Mouse (Mus musculus) kidney, postnatal 10 days (tissue): Measurements from ENCODE around the gene Adamtsl4.
"Not testable (repeated sequence)": the region's sequence is repeated elsewhere in the genome, so short reads cannot be mapped to it uniquely, and the experiment has no call there.

Experiments
- DNase-seq: peaks from one replicate; pipeline ENCODE4 v3.0.0; 2021; ENCODE audit warnings: mixed read lengths

Adamtsl4 gene

DNA sequence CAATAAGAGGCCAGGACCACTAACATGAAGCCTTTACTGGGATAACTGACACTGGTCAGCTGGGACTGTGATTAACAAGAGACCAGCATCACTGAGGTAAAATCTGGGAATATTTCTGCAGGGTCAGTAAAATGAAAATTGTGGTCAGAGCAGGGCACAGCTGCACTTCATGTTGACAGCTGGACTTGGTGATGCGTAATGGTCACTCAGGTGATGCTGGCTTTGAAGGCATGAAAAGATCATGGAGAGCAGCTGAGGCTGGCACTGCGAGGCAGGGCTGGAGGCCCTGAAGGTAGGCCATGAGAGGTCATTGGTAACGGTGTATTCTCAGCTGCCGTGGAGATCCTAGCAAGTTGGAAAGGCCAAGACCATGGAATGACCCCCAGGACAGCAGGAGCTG lies 10.6 kb upstream of the Adamtsl4 start:
- no peak for DNase-seq

DNA sequence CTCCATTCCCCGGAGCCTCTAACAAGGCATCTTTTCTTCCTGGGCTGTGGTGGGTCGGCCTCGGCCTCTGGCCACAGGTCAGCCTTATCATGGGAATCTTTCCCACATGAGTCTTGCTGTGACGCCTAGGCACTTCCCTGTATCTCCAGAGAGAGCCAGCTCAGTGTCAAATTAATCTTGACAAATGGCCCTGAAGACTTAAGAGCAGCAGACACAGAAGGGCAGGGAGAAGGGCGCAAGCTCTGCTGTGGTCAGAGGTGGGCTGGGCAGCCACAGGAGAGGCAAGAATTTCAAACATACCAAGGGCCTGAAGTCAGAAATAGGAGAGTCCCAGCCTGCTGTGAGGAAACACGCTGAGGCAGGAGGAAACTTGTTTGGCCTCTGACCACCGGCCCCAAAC lies 8.6 kb upstream of the Adamtsl4 start:
- peak; percentile 42 for DNase-seq

DNA sequence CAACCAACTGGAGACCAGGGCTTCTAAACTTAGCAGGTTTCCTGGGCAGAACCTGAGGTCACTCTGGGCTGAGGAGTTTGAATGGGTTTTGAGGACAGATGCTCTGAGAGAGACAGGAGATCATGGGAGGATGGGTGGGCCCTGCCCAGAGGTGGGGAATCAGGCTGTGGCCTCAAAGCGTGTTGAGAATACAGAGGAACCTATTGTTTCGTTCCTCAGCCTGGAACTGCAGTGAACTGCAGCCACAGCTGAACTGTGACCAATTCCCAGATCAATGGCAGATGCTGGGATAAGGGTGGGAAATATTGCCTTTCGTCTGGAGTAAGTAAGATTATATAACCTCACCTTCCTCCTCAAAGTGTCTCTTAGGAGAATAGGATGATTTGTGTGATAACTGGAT lies 8.1 kb upstream of the Adamtsl4 start:
- no peak for DNase-seq

DNA sequence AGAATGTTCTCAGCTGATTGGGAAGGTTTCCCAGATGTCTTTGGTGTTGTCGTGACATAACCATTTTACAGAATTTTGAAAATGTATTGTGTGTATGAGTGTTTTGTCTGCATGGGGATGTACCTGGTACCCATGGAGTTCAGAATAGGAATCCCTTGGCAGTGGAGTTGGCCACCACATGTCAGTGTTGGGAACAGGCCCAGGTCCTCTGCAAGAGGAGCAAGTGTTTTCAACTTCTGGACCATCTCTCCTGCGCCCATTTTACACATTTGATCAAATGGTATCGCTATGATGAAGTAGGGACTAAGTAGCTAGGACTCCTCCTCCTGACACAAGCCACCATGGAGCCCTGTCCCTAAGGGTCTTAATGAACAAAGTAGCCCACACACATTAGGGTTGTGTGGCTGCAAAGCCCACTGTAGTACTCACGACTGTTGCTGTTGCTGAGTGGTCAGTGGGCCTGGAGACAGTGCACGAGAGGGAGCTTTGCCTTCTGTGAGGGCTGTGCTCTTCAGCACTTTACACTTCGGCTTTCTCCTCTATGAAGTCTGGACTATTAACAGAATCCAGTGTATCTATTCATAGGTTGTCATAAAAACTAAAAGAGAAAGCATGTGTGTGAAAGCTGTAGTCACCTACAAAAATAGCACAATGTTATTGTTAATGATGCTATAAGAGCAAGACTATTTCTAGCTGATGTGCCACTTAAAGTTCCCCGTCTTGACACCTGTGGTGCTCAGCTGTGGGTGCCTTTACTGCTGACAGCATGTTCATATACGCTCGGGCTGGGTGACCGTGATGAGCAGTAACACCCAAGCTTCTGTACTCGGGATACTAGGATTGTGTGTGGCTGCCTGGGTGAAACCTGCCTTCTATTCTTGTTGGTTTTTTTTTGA lies 7.3 kb upstream of the Adamtsl4 start:
- no peak for DNase-seq

DNA sequence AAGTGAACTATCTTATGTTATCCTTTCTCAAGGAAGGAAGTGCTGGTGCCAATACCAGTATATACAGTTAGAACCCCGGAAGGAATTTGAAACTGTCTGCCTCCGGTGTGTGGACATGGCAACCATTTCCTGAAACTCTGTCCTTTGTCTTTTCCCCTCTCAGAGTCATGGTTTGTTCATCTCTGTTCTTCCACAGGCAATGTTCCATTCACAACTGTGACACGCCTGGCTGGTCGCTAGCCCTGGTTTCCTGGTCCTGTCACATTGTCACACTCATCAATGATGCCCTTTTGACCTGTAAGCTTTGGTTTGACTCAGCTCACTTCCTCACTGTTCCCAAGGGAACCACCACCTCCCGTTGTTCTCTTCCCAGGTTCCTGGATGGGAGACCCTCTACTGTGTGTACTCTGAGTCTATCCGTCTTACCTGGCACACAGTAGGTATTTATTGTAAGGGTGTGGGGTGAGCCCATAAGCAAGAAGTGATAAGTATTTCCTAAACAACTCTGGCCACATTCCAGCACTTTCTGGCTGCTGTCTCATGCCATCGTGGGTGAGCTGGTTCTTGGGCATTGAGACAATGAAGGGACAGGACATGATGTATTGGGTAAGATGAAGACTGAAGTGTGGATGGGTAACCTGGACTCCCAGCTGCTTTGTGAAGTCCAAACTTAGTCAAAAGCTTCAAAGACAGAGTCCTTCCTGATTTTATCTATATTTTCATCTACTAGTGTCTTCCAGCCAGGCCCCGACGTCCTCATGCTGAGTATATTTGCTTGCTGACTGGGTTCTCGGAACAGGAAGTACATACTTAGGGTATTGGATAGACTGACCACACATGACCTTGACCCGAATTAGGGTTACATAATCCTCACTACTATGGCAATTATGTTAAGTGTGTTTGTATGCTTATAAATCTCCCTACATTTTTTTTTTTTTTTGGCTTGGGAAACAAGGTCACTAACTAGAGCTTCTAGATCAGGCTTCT lies 6.4 kb upstream of the Adamtsl4 start:
- DNase-seq, result peak; percentile 27

DNA sequence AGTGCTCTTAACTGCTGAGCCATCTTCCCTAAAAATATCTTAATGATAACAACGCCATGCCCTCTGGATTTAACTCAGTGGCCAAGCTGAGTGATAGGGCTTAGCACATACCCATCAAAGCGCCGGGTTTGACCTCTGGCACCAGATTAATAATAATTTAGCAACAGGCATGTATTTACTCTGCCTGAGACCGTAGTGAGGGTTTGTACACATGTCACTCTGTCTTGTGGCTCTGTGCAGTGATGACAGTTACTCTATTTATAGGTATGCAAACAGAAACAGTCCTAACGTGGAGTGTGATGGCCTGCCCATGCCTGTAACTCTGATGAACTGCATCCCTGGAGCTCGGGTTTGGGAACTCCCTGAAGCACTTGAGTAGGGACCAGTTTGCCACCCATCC lies 5.0 kb upstream of the Adamtsl4 start:
- DNase-seq, result no peak

DNA sequence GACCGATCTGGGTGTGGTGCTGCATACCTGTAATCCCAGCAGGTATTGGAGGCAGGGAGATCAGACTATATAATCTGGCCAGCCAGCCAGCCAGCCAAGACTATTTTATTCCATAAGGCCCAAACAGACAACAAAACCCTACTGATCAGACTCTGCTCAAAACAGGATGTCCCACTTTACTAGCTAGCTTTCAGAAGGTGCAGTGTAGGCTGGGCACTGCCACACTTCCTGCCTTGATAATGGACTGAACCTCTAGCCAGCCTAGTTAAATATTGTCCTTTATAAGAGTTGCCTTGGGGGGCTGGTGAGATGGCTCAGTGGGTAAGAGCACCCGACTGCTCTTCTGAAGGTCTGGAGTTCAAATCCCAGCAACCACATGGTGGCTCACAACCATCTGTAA lies 2.8 kb upstream of the Adamtsl4 start:
- not testable (repeated sequence) for DNase-seq

DNA sequence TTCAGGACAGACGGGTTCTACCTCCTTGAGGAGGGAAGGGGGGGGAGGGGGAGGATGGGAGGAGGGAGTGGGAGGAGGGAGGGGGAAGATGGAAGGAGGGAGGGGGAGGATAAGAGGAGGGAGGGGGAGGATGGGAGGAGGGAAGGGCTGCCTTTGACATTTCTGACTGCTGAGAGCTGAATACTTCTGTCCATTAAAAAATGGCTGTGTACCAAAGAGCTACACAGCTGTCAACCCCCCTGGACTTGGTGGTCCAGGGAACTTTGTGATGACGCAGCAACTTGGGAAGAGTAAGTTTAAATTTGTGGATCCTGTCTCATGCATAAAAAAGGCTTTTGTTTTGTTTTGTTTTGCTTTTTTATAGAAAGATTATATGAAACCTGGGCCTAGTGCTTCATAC lies 2.2 kb upstream of the Adamtsl4 start:
- DNase-seq, result no peak

DNA sequence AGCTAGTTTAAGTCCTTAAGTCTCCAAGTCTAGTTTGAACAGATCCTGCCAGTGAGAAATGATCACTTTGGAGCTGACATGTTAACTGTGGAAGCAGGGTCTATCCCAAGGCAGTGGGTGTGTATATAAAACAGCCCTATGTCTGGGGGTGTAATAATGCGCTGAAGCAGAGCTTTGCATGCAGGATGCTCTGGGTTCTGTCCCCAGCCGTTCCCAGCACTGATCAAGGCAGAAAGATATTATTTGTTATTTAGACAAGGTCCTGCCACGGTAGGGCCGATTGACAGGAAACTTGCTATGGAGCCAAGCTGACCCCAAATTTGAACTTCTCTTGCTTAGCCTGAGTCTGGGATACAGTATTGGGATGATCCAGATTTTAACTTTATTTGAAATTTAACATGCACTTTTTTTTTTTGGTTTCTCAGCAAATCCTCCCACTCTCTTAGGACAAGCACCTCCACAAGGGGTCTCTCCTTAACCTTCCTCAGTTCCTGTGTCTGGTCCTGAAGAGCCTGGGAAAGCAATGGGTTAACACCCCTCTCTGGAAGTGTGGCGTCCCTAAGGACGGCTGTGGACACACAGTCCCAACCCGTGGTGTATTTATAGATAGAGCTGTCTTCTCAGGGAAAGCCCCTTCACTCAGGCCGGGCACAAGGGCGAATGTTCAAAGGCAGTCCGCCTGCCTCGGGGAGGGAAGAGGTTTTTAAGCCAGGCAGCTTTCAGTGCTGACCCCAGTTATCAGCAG lies 1.6 kb upstream of the Adamtsl4 start:
- peak; percentile 28 for DNase-seq

DNA sequence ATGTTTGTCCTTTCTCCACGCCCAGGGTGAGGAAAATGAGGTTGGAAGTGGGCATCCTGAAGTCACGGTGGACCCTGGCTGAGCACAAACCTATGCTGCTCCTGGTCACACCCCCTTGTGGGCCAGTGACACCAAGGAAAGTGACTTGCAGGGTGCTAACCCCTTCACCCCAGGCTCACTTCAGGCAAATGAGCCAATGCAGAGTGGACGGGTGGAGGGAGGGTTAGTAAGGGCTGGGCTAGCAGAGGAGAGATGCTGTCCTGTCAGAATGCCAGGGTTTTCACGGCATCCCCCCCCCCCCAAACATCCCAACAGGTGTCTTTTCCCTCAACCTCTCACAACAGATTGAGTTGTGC lies 571 bp downstream of the Adamtsl4 start:
- no peak for DNase-seq

DNA sequence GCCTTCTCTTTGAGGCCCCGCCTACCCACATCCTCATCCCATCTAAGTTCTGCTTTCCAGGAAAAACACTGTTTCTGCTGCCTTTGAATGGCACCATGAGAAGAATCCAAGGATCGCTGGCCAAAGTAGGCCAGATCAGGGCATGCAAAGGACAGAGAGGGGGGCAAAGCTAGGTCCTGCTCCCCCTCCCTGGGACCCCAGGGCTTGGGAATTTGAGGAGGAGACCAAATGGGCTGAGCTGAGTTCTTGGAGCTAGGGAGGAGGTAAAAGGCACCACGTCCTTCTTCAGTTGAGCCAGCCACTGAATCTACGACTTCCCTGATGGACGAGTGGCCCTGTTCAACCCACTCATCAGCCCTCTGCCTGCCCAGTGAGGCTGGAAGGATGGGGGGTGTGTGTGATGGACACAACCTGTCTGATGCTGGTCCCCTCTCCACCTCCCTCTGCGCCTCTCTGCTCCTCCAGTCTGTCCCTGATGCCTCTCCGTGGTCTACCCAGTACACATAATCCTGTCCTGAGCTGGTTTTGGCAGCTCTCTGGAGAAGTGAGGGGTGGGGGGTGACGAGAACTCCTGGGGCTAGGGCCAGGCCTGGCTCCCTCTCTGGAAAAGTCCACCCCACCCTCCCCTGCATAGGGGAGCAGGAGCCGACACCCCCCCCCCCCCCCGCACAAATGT lies 1.1 kb downstream of the Adamtsl4 start:
- DNase-seq, result no peak

DNA sequence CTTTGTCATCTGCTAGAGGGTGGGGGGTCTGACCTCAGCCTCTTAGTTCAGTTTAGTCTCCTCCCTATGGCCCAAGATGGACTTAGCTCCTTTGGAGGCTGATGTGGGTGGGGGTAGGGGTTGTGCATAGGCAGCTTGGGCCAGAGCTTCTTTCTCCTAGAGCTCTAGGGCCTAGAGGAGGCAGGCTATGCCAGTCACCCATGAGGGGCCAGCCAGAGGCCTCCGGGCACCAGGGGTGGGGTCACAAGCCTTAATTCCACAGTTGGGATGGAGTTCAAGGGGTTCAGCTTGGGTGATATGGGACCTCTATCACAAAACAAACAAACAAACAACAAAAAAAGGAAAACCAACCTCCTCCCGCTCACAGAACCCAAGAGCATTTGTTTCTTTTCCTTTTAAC lies 2.0 kb downstream of the Adamtsl4 start:
- DNase-seq, result no peak

DNA sequence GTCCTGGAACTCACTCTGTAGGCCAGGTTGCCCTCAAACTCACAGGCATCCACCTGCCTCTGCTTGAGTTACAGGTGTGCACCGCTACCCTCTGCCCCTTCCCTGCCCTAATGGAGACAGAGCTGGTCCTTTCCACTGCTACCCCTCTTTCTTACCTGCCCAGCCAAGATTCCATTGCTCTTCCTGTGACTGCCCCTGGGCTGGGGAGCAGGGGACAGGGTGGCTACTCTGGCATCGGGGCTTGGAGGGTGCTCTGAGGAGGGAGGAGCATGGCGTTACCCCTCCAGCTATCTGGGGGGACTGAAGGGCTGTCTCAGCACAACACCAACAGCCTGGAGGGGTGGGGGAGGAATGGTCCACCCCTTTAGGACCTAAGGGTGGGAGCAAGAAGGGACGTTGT lies 2.4 kb downstream of the Adamtsl4 start:
- no peak for DNase-seq

DNA sequence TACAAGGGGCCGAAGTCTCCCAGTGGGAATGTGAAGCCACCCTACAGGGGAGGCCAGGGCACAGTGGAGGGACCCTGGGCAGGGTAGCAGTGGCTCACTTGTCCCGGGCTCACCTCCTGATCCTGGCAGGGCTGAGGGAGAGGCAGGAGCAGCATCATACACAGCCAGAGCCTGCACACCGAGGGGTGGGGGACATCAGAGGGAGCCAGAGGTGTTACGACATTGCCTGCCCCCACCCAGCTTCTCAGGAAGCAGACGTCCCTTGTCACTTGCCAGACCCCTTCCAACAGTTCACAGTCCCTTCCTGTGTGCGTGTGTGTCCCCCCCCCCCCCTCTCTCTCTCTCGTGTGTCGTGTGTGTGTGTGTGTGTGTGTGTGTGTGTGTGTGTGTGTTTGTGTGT lies 2.9 kb downstream of the Adamtsl4 start:
- peak; percentile 41 for DNase-seq

DNA sequence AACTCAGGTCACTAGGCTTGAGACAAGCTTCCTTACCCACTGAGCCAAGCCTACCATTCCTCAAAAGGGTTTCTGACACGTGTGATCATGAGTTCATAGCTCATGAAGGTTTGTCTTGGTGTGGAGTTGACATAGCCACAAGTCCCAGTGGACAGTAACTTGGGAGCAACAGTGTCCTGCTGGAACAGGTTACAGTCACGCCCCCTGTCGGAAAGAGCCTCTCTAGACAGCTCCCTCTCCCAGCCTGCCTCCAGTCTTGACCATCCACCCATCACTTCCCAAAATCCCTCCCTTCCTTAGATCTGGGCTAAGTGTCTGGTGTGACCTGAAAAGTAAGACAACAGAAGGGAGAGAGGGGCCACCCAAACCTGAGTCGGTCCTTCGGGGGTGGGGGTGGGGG lies 4.8 kb downstream of the Adamtsl4 start:
- peak; percentile 41 for DNase-seq

DNA sequence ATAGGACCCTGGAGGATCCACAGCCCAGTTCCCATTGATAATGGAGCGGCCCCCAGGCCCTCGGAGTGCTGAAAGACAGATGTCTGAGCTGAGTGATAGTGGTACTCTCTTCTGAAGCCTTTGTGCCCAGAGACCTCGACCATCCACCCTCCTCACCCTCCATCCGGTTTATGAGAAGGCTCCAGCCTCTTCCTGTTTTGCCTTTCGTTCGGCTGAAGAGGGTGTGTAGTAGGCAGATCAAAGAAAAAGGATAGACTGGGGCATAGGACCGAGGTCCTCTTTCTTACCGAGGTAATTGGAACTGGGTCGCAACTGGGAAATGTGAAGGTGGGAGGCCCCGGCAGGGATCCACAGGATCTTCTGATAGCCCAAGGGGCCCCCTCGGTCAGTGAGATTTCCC lies 6.4 kb downstream of the Adamtsl4 start:
- no peak for DNase-seq

DNA sequence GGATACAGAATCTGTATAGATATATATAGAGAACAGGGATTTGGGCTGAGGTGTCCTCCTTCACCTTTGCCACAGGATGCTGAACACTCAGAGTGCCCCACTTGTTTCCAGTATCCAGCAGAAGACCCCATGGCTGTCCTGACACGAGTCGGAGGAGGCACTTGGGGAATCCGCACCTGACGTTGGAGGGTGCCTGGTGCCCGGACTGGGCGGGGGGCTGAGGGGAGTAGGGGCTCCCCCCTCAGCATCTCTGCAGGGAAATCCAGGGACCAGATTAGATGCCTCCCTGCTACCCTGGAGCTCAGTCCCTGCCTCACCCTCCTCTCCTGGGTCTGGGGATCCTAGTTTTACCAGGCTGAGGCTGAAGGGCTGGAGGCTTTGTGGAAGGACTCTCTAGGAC lies 7.0 kb downstream of the Adamtsl4 start:
- DNase-seq, result no peak

DNA sequence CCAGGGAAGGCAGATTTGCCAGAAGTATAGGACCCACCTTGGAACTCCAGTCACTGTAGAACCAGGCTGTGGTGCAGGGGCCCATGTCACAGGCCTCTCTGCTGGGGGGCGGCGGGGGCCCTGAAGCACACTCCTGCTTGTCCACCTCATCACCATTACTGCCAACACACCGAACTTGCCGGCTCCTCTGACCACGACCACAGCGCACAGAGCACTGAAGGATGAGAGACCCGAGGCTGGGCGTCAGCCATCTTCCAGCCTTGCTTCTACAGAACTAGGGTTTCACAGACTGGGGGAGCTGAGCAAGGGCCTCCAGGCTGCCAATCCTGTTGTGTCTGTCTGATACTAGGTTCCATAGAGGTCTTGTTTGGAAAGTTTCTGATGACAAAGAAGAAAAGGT lies 8.2 kb downstream of the Adamtsl4 start:
- no peak for DNase-seq

DNA sequence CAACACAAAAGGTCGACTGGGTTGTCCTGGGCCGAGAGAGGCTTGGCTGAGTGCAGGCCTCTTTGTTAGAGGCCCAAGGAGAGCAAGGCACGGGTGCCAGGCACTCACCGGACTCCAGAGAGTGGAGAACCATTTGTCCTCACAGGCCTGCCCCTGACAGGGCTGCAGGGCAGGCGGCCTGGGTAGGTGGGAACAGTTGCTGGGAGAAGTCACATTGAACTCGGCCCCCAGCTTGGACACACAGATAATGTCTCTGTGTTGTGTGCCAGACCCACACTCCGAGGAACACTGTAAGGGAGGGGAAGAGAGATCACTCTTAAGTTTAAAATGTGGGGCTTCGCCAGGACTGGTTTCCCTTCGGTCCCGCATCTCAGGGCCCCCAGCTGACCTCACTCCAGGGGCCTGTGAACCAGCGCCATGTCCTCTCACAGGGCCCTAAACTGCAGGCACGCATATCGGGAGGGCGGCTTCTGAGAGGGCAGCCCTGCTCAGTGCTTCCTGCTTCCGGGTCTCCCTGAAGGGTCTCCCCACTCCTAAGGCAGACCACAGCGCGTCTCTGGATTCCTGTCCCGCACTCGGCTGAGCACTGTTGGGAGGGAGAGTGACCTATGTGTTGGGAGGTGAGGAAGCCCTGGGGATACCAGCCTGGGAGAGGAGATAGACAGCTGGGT lies 10.2 kb downstream of the Adamtsl4 start:
- DNase-seq, result peak; percentile 17

DNA sequence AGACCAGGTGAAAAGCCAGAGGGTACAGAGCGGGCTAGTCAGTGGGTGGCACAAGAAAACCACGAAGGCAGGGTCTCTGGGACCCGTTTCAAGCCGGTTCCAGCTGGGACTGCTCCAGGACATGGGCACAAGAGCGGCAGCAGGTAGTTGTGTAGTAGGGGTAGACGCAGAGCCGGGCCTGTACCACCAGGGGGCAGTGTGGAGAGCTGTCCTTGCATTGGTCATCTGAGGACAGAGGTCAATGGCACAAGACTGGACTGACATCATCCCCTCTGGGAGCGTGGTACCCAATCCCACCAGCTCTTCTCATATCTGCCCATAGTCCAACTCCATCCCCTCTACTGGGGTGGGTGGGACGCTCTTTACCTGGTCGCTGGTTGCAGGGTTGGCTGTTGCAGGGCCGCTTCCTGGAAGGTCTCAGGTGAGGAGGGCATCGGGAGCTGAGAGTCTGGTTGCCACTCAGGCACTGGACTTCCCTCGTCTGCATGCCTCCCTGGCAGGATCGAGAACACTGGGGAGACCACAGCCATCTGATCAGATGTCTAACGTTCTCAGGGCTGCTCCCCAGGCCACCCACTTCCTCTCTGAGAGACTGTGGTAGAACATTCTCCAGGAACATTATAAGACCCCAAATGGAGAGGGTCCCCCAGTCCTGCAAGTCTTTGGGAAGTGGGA lies 10.8 kb downstream of the Adamtsl4 start:
- DNase-seq, result peak; percentile 87
